ENCODE assay signal across 9 mouse cellular contexts in genomic region chr6:88784691-88785173, GRCm38 (mm10). TPM values are rescaled to one million over a fixed set of nuclear protein-coding genes. Genes with fewer than 3 reads are reported as not detected.
DNase-seq lines count a peak whose midpoint lies in the region; ATAC-seq and TF ChIP-seq lines count a peak whose summit lies in the region.
"Had no signal": no experiment of that assay in that cellular context is flagged by ENCODE, and none has a peak within 500 bp of the region (broad histone marks: within the 10 kb centered on the region; RNA-seq: fewer than 3 reads in every experiment).

No protein-coding gene starts in this region.

- in situ Hi-C loops in CH12.LX (cut with MboI; ENCODE audit: low pct_ligation_motif_present, low pct_unique_long_range_greater_than_20kb, low sequenced_read_pairs): no loop called here

- peak; percentile 56; the same call in 1 of the 2 replicates for ATAC-seq in kidney, postnatal 0 days (replicated peaks; ENCODE audit: low FRiP score, low read depth)
- no peak for ATAC-seq in midbrain, embryonic 16.5 days

- no peak for TF ChIP-seq RAD21 in CH12.LX (IDR thresholded peaks at IDR 0.05; ENCODE audit: low read depth, low read length)

- peak overlapping the region; percentile 38; the same call in 1 of the 2 replicates for H3K27ac ChIP-seq in CH12.LX (ENCODE audit: insufficient read depth, low read depth)
- peak overlapping the region; percentile 73 for H3K27ac ChIP-seq in kidney, postnatal 0 days
- H3K27ac ChIP-seq in midbrain, embryonic 16.5 days (ENCODE audit: low read length): no peak overlapping the region
- H3K27ac ChIP-seq: macrophage had no signal

- DNase-seq in adrenal gland, postnatal 14 days: peak; percentile 32
- DNase-seq in adrenal gland, postnatal 36 days: no peak
- DNase-seq in CH12.LX (ENCODE audit: extremely low read depth): no peak
- peak; percentile 45 to 49 for DNase-seq in gastrocnemius, postnatal 36 days
- peak; percentile 81 for DNase-seq in kidney, postnatal 0 days (ENCODE audit: low spot score)
- DNase-seq in telencephalon, adult 2 months (ENCODE audit: low read depth, low spot score): peak; percentile 74
- DNase-seq in urinary bladder, postnatal 36 days (ENCODE audit: low spot score in 2 of 2): no peak

- no peak overlapping the region for H3K4me2 ChIP-seq in CH12.LX (ENCODE audit: insufficient read depth, low read depth, poor library complexity, severe bottlenecking)
- H3K4me2 ChIP-seq in kidney, postnatal 0 days (ENCODE audit: low read length): no peak overlapping the region
- no peak overlapping the region for H3K4me2 ChIP-seq in midbrain, embryonic 16.5 days (ENCODE audit: low read length)

- no peak for TF ChIP-seq CTCF in CH12.LX (conservative IDR thresholded peaks at IDR 0.05 in 1 of 2, IDR thresholded peaks at IDR 0.05 in 1 of 2; ENCODE audit: low read depth in 2 of 2, low read length in 2 of 2)
- peak; percentile 51 for TF ChIP-seq CTCF in kidney, postnatal 0 days (IDR thresholded peaks at IDR 0.05; ENCODE audit: low read depth)

- H3K36me3 ChIP-seq in CH12.LX (replicated peaks in 1 of 2; ENCODE audit: control insufficient read depth in 1 of 2, insufficient read depth in 1 of 2, low read length in 1 of 2): peaks cover 56 to 86% of the 10 kb centered on the region in 2 experiments
- no peaks in the 10 kb centered on the region for H3K36me3 ChIP-seq in kidney, postnatal 0 days (ENCODE audit: insufficient read depth, low read length)
- no peaks in the 10 kb centered on the region for H3K36me3 ChIP-seq in midbrain, embryonic 16.5 days (ENCODE audit: control insufficient read depth, insufficient read depth, low read length)

- dilution Hi-C loops in CH12.LX (cut with MboI; ENCODE audit: extremely low pct_ligation_motif_present, extremely low pct_unique_long_range_greater_than_20kb, low sequenced_read_pairs): no loop called here

- H3K4me1 ChIP-seq in CH12.LX (ENCODE audit: control insufficient read depth in 1 of 2, insufficient read depth in 2 of 2): peaks cover 26 to 76% of the 10 kb centered on the region in 2 experiments
- H3K4me1 ChIP-seq in kidney, postnatal 0 days (replicated peaks; ENCODE audit: insufficient read depth, low read length): peaks cover 21% of the 10 kb centered on the region
- peaks cover 8% of the 10 kb centered on the region; the same call in 1 of the 2 replicates for H3K4me1 ChIP-seq in midbrain, embryonic 16.5 days (ENCODE audit: control insufficient read depth, insufficient read depth, low read length)

- no peak for TF ChIP-seq EP300 in CH12.LX (IDR thresholded peaks at IDR 0.05; ENCODE audit: low read length)

- H3K79me2 ChIP-seq in CH12.LX (replicated peaks; ENCODE audit: control insufficient read depth, extremely low read depth, insufficient read depth, poor library complexity, severe bottlenecking): peaks cover 37% of the 10 kb centered on the region

- H3K27me3 ChIP-seq in CH12.LX (replicated peaks): no peaks in the 10 kb centered on the region
- H3K27me3 ChIP-seq in kidney, postnatal 0 days (ENCODE audit: insufficient read depth, low read length): no peaks in the 10 kb centered on the region
- no peaks in the 10 kb centered on the region; the same call in 1 of the 2 replicates for H3K27me3 ChIP-seq in midbrain, embryonic 16.5 days (ENCODE audit: control insufficient read depth, insufficient read depth, low read depth, low read length)

- WGBS in kidney, postnatal 0 days: 37% methylated on average over 7 of the region's 7 CpGs
- 64% methylated on average over 7 of the region's 7 CpGs for WGBS in midbrain, embryonic 16.5 days

- H3K4me3 ChIP-seq in CH12.LX (replicated peaks in 1 of 3; ENCODE audit: low read depth in 2 of 3, low read length in 2 of 3, poor library complexity in 1 of 3): no peak overlapping the region
- no peak overlapping the region for H3K4me3 ChIP-seq in kidney, postnatal 0 days (replicated peaks; ENCODE audit: low read depth, low read length)
- H3K4me3 ChIP-seq in midbrain, embryonic 16.5 days (ENCODE audit: low read depth, low read length): no peak overlapping the region

- H3K9ac ChIP-seq in CH12.LX (ENCODE audit: insufficient read depth, low read depth): no peak overlapping the region
- peak overlapping the region; percentile 9; the same call in 1 of the 2 replicates for H3K9ac ChIP-seq in kidney, postnatal 0 days (ENCODE audit: low read depth, low read length)
- H3K9ac ChIP-seq in midbrain, embryonic 16.5 days (ENCODE audit: low read depth, low read length): no peak overlapping the region

- intact Hi-C loops in gastrocnemius, postnatal 36 days (cut with DNase I): loop anchor here (5.0 kb wide), 1 partner anchor 38 kb away; no protein-coding TSS in a partner anchor

- no peaks in the 10 kb centered on the region for H3K9me3 ChIP-seq in CH12.LX (replicated peaks; ENCODE audit: low read length)
- no peaks in the 10 kb centered on the region for H3K9me3 ChIP-seq in kidney, postnatal 0 days (replicated peaks; ENCODE audit: low read length)
- H3K9me3 ChIP-seq in midbrain, embryonic 16.5 days (replicated peaks; ENCODE audit: control insufficient read depth, low read length, poor library complexity, severe bottlenecking): no peaks in the 10 kb centered on the region

- no peak for TF ChIP-seq POLR2A in CH12.LX (IDR thresholded peaks at IDR 0.05; ENCODE audit: low read depth, low read length)

TF ChIP-seq in CH12.LX, 34 proteins besides CTCF, POLR2A, EP300 and RAD21:
- no peak for TF ChIP-seq SIN3A (IDR thresholded peaks at IDR 0.05; ENCODE audit: low read length)

RNA-seq across cellular contexts. Expression of gene Abtb1, which starts 57.1 kb away (rescaled TPM):
- total RNA-seq in adrenal gland, postnatal 14 days (2021): 22.7 and 30.5 TPM in 2 replicates
- total RNA-seq in adrenal gland, postnatal 36 days (2021): 10 to 100 TPM; 19.3 to 30.3 TPM
- total RNA-seq in CH12.LX (2012; rRNA removed) (11.2 and 18.4 TPM in 2 replicates), CH12.LX (2014; rRNA removed) (13.0 and 14.9 TPM in 2 replicates)
- 17.8 and 20.8 TPM in 2 replicates for polyA plus RNA-seq in CH12.LX (2012; ENCODE audit: insufficient read length, low read depth)
- 10 to 100 TPM; 19.2 to 21.0 TPM for total RNA-seq in gastrocnemius, postnatal 36 days (2021)
- polyA plus RNA-seq in kidney, postnatal 0 days (2015; fragmentation: Nextera tagmentation; extraction: Ambion mirVana): 41.0 and 42.8 TPM in 2 replicates
- 37.3 and 40.7 TPM in 2 replicates for polyA plus RNA-seq in midbrain, embryonic 16.5 days (2015; fragmentation: Nextera tagmentation; extraction: Ambion mirVana)

Comparison
In these comparisons a context has a peak if more than half of its experiments do, and no peak if none do; other contexts are left out.
1. DNase-seq: peak in adrenal gland, postnatal 14 days (single experiment), gastrocnemius, postnatal 36 days (2 of 2), kidney, postnatal 0 days (single experiment) and telencephalon, adult 2 months (single experiment); none in adrenal gland, postnatal 36 days (0 of 2), CH12.LX (single experiment) and urinary bladder, postnatal 36 days (0 of 2).